Mouse (Mus musculus) heart, postnatal 4 days (tissue): Measurements from ENCODE around the gene Serpinb1c. TPM values are rescaled to one million over a fixed set of nuclear protein-coding genes. Genes with fewer than 3 reads are reported as not detected.
"Not testable (repeated sequence)": the region's sequence is repeated elsewhere in the genome, so short reads cannot be mapped to it uniquely, and the experiment has no call there.

Experiments
- DNase-seq: peaks from one replicate; pipeline ENCODE4 v3.0.0; 2021
- total RNA-seq, 2 experiments: library from RNA; stranded (reverse); gene quantifications; 2 replicates each; pipeline ENCODE4 v1.2.3; 2021

Serpinb1c gene
- total RNA-seq, result 1 to 10 TPM in 1 of 2 experiments, under 1 TPM in 1; 0.86 to 1.2 TPM

- DNase-seq, result no peak
Measured at GRCm38 (mm10) chr13:32898111-32898510, at the start of gene Serpinb1c. TSS of gene Serpinb1c (minus strand) at chr13:32898211.

- peak; percentile 24 for DNase-seq
Measured at GRCm38 (mm10) chr13:32939191-32939590, 41.2 kb upstream of the Serpinb1c start.

- not testable (repeated sequence) for DNase-seq
Measured at GRCm38 (mm10) chr13:32938275-32938674, 40.3 kb upstream of the Serpinb1c start.

- DNase-seq, result no peak
Measured at GRCm38 (mm10) chr13:32934706-32935381, 36.8 kb upstream of the Serpinb1c start.

- no peak for DNase-seq
Measured at GRCm38 (mm10) chr13:32929107-32929750, 31.2 kb upstream of the Serpinb1c start.

GRCm38 (mm10) chr13:32927241-32927640 is 29.2 kb upstream of the Serpinb1c start:
- no peak for DNase-seq

- DNase-seq, result no peak
Measured at GRCm38 (mm10) chr13:32926661-32927060, 28.6 kb upstream of the Serpinb1c start.

- peak; percentile 66 for DNase-seq
Measured at GRCm38 (mm10) chr13:32924578-32925360, 26.8 kb upstream of the Serpinb1c start.

- peak; percentile 37 for DNase-seq
Measured at GRCm38 (mm10) chr13:32922622-32923021, 24.6 kb upstream of the Serpinb1c start.

GRCm38 (mm10) chr13:32912770-32913380 is 14.9 kb upstream of the Serpinb1c start:
- DNase-seq, result peak; percentile 49

GRCm38 (mm10) chr13:32908182-32908581 is 10.2 kb upstream of the Serpinb1c start:
- DNase-seq, result no peak

- peak; percentile 97 for DNase-seq
Measured at GRCm38 (mm10) chr13:32903211-32903873, 5.3 kb upstream of the Serpinb1c start.

- peak; percentile 78 for DNase-seq
Measured at GRCm38 (mm10) chr13:32902481-32903015, 4.5 kb upstream of the Serpinb1c start.

GRCm38 (mm10) chr13:32900639-32901038 is 2.6 kb upstream of the Serpinb1c start:
- DNase-seq, result peak; percentile 66

GRCm38 (mm10) chr13:32899114-32899513 is 1.1 kb upstream of the Serpinb1c start:
- DNase-seq, result not testable (repeated sequence)

- DNase-seq, result no peak
Measured at GRCm38 (mm10) chr13:32896931-32897330, 1.1 kb downstream of the Serpinb1c start.

GRCm38 (mm10) chr13:32884755-32885154 is 13.3 kb downstream of the Serpinb1c start:
- no peak for DNase-seq

- no peak for DNase-seq
Measured at GRCm38 (mm10) chr13:32873862-32874261, 24.1 kb downstream of the Serpinb1c start.

GRCm38 (mm10) chr13:32868843-32869242 is 29.2 kb downstream of the Serpinb1c start:
- DNase-seq, result no peak

GRCm38 (mm10) chr13:32868233-32868632 is 29.8 kb downstream of the Serpinb1c start:
- not testable (repeated sequence) for DNase-seq

GRCm38 (mm10) chr13:32867030-32867429 is 31.0 kb downstream of the Serpinb1c start:
- DNase-seq, result no peak

GRCm38 (mm10) chr13:32866484-32866883 is 31.5 kb downstream of the Serpinb1c start:
- peak; percentile 75 for DNase-seq
